Mouse (Mus musculus): ENCODE data around the gene Ntn3. TPM values are rescaled to one million over a fixed set of nuclear protein-coding genes. Genes with fewer than 3 reads are reported as not detected.

Ntn3 gene
- polyA plus RNA-seq, 1 experiment from 2014 or later = 5.1 TPM

- peak overlapping the region; percentile 53 for H3K9ac ChIP-seq
- no peaks in the 10 kb centered on the region for H3K36me3 ChIP-seq (replicated peaks)
- H3K4me3 ChIP-seq = peak overlapping the region; percentile 43
- H3K4me2 ChIP-seq = peak overlapping the region; percentile 94
- peaks cover 71% of the 10 kb centered on the region for H3K4me1 ChIP-seq
- ATAC-seq (replicated peaks) = no peak
- H3K27ac ChIP-seq = peak overlapping the region; percentile 53
- 0 out of 2 replicates have a peak, but pooled peaks cover 7% of the 10 kb centered on the region for H3K27me3 ChIP-seq (replicated peaks)
- H3K9me3 ChIP-seq = no peaks in the 10 kb centered on the region
- 1% methylated on average over 29 of the region's 29 CpGs for WGBS
Observed at GRCm38 (mm10) chr17:24208641-24209042, 689 bp downstream of the Ntn3 start.

- no peak for ATAC-seq (replicated peaks)
- H3K4me3 ChIP-seq = peak overlapping the region; percentile 43
- 0 out of 2 replicates have a peak, but pooled peaks cover 7% of the 10 kb centered on the region for H3K27me3 ChIP-seq (replicated peaks)
- H3K4me2 ChIP-seq = peak overlapping the region; percentile 94
- H3K9ac ChIP-seq = peak overlapping the region; percentile 53; the same call in 1 of the 2 replicates
- WGBS = 63% methylated on average over 34 of the region's 34 CpGs
- H3K9me3 ChIP-seq = no peaks in the 10 kb centered on the region
- peaks cover 78% of the 10 kb centered on the region for H3K4me1 ChIP-seq
- H3K27ac ChIP-seq = 0 out of 2 replicates have a peak overlapping the region, but pooled peaks have one; percentile 53
- H3K36me3 ChIP-seq (replicated peaks) = no peaks in the 10 kb centered on the region
Observed at GRCm38 (mm10) chr17:24207768-24208640, 1.3 kb downstream of the Ntn3 start.

- Histone ChIP-seq H3K27ac (peak overlapping the region; percentile 81), H3K9ac (peak overlapping the region; percentile 45), H3K4me2 (peak overlapping the region; percentile 94), H3K4me1 (peaks cover 78% of the 10 kb centered on the region), H3K4me3 (peak overlapping the region; percentile 69), H3K9me3 (no peaks in the 10 kb centered on the region), H3K27me3 (replicated peaks) (0 out of 2 replicates have a peak, but pooled peaks cover 7% of the 10 kb centered on the region), H3K36me3 (replicated peaks) (no peaks in the 10 kb centered on the region)
- ATAC-seq (replicated peaks) = peak; percentile 31
- 5% methylated on average over 61 of the region's 62 CpGs for WGBS
Observed at GRCm38 (mm10) chr17:24206451-24207351, 2.6 kb downstream of the Ntn3 start.

GRCm38 (mm10) chr17:24205908-24206361 lies 3.4 kb downstream of the Ntn3 start:
- 0 out of 2 replicates have a peak, but pooled peaks cover 7% of the 10 kb centered on the region for H3K27me3 ChIP-seq (replicated peaks)
- 6% methylated on average over 15 of the region's 15 CpGs for WGBS
- no peaks in the 10 kb centered on the region for H3K9me3 ChIP-seq
- ATAC-seq (replicated peaks) = peak; percentile 30
- peak overlapping the region; percentile 69 for H3K4me3 ChIP-seq
- H3K4me1 ChIP-seq = peaks cover 70% of the 10 kb centered on the region
- peak overlapping the region; percentile 74 for H3K9ac ChIP-seq
- H3K36me3 ChIP-seq (replicated peaks) = no peaks in the 10 kb centered on the region
- H3K27ac ChIP-seq = peak overlapping the region; percentile 81
- H3K4me2 ChIP-seq = peak overlapping the region; percentile 94

GRCm38 (mm10) chr17:24205284-24205888 lies 3.9 kb downstream of the Ntn3 start, which contains the start of gene Tbc1d24:
Gene Tbc1d24, minus strand, starts transcription at chr17:24205562.
- no peaks in the 10 kb centered on the region for H3K9me3 ChIP-seq
- under 1% methylated on average over 65 of the region's 65 CpGs for WGBS
- peak; percentile 84 for ATAC-seq (replicated peaks)
- H3K27me3 ChIP-seq (replicated peaks) = 0 out of 2 replicates have a peak, but pooled peaks cover 7% of the 10 kb centered on the region
- H3K27ac ChIP-seq = peak within 1 kb of the TSS; percentile 81
- peaks cover 74% of the 10 kb centered on the region for H3K4me1 ChIP-seq
- no peaks in the 10 kb centered on the region for H3K36me3 ChIP-seq (replicated peaks)
- H3K4me3 ChIP-seq = peak within 1 kb of the TSS; percentile 69
- H3K4me2 ChIP-seq = peak within 1 kb of the TSS; percentile 94
- peak within 1 kb of the TSS; percentile 74 for H3K9ac ChIP-seq

GRCm38 (mm10) chr17:24204846-24205245 lies 4.5 kb downstream of the Ntn3 start:
- Histone ChIP-seq H3K9ac (peak overlapping the region; percentile 74), H3K27ac (peak overlapping the region; percentile 81; the same call in 1 of the 2 replicates), H3K36me3 (replicated peaks) (no peaks in the 10 kb centered on the region), H3K27me3 (replicated peaks) (0 out of 2 replicates have a peak, but pooled peaks cover 7% of the 10 kb centered on the region), H3K4me1 (peaks cover 77% of the 10 kb centered on the region), H3K9me3 (no peaks in the 10 kb centered on the region), H3K4me2 (peak overlapping the region; percentile 94), H3K4me3 (peak overlapping the region; percentile 69)
- ATAC-seq (replicated peaks) = 0 out of 2 replicates have a peak, but pooled peaks have one; percentile 3
- WGBS = 8% methylated on average over 7 of the region's 7 CpGs

GRCm38 (mm10) chr17:24203611-24204534 lies 5.5 kb downstream of the Ntn3 start:
- no peak for ATAC-seq (replicated peaks)
- Histone ChIP-seq H3K4me1 (peaks cover 67% of the 10 kb centered on the region), H3K9me3 (no peaks in the 10 kb centered on the region), H3K27me3 (replicated peaks) (0 out of 2 replicates have a peak, but pooled peaks cover 7% of the 10 kb centered on the region), H3K36me3 (replicated peaks) (no peaks in the 10 kb centered on the region), H3K9ac (peak overlapping the region; percentile 74), H3K4me2 (peak overlapping the region; percentile 94), H3K27ac (no peak overlapping the region), H3K4me3 (peak overlapping the region; percentile 69)
- WGBS = 70% methylated on average over 3 of the region's 3 CpGs

GRCm38 (mm10) chr17:24203068-24203467 lies 6.3 kb downstream of the Ntn3 start:
- H3K9me3 ChIP-seq = no peaks in the 10 kb centered on the region
- H3K4me1 ChIP-seq = peaks cover 59% of the 10 kb centered on the region
- no peak overlapping the region for H3K27ac ChIP-seq
- 0 out of 2 replicates have a peak, but pooled peaks cover 7% of the 10 kb centered on the region for H3K27me3 ChIP-seq (replicated peaks)
- peak overlapping the region; percentile 2; the same call in 1 of the 2 replicates for H3K9ac ChIP-seq
- WGBS = 30% methylated on average over 4 of the region's 4 CpGs
- peak overlapping the region; percentile 94 for H3K4me2 ChIP-seq
- no peak for ATAC-seq (replicated peaks)
- H3K36me3 ChIP-seq (replicated peaks) = no peaks in the 10 kb centered on the region
- no peak overlapping the region for H3K4me3 ChIP-seq

- H3K27me3 ChIP-seq (replicated peaks) = no peaks in the 10 kb centered on the region
- H3K9me3 ChIP-seq = no peaks in the 10 kb centered on the region
- 76% methylated on average over 4 of the region's 4 CpGs for WGBS
Observed at GRCm38 (mm10) chr17:24201092-24201491, 8.2 kb downstream of the Ntn3 start.

GRCm38 (mm10) chr17:24199741-24200140 lies 9.6 kb downstream of the Ntn3 start:
- Histone ChIP-seq H3K4me1 (peaks cover 34% of the 10 kb centered on the region), H3K4me3 (no peak overlapping the region), H3K36me3 (replicated peaks) (no peaks in the 10 kb centered on the region), H3K4me2 (no peak overlapping the region), H3K9me3 (no peaks in the 10 kb centered on the region), H3K9ac (no peak overlapping the region), H3K27me3 (replicated peaks) (no peaks in the 10 kb centered on the region), H3K27ac (no peak overlapping the region)
- 71% methylated on average over 4 of the region's 4 CpGs for WGBS
- ATAC-seq (replicated peaks) = no peak

More at GRCm38 (mm10) chr17:24201092-24201491, 8.2 kb downstream of the Ntn3 start:
- no peak for ATAC-seq (replicated peaks)
- no peak overlapping the region for H3K9ac ChIP-seq
- H3K4me3 ChIP-seq = no peak overlapping the region
- no peak overlapping the region for H3K27ac ChIP-seq
- no peaks in the 10 kb centered on the region for H3K36me3 ChIP-seq (replicated peaks)
- peaks cover 41% of the 10 kb centered on the region for H3K4me1 ChIP-seq
- H3K4me2 ChIP-seq = no peak overlapping the region

Measured in midbrain, embryonic 15.5 days (tissue).